Mouse (Mus musculus): ENCODE data around the gene Myo15b. TPM values are rescaled to one million over a fixed set of nuclear protein-coding genes. Genes with fewer than 3 reads are reported as not detected.

The Myo15b gene
- 0.06 and 0.23 TPM in 2 replicates for polyA plus RNA-seq (2012; ENCODE audit: low replicate concordance)

DNA sequence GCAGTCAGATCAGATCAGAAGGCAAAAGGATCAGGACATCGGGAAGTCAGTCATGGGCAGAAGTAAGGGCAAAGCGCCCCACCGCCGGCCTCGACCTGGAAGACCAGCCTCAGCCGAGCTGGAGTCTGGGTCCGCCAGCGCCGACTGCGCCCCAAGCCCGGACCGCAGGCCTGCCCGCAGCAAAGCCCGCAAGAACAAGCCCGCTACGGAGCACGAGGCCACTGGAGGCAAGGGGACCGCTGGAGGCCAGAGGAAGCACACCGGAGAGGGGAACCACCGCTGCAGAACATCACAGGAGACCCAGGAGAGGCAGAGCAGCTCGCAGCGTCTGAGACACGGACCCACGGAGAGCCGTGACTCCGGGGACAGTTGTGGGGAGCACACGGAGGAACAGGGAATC lies at the start of gene Myo15b:
TSS of gene Myo15b (plus strand) at position 53 of the 400 bp plus-strand sequence.

DNA sequence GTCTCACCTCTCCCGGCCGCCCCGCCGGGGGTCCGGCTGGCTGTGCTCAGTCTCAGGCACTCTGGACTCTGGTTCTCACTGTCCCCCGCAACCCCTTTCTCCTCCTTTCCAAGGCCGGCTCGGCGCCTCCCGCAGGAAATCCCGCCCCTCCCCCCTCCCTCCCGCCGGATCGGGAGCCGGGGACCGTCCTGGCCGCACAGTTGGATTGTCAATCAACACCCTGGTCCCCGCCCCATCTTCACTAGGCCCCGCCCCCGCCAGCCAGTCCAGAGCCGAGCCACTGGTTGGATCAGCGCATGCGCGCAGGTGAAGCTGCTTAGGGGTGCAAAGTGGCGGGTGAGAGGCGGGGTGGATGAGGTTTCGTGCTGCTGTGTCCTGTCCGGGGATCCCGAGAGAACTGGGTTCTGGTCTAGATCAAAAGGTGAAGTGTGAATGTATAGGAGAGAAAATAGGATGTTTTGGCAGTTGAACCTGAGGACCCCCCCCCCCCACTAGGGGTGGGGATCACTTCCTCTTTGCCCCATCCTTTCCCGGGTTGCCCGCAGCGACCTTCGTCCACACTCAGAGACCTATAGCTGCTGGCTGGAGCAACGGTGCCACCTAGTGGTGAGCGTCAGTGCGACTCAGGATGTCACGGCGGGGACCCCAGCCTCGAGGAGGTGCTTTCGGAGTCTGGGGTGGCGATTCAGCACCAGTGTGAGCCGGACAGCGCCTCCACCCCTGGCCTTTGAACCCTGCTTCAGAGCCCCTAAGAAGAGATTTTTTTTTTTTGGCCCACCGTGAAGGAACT lies 44.5 kb upstream of the Myo15b start, which contains the start of gene Caskin2:
TSS of gene Caskin2 (minus strand) at position 133 of the 790 bp plus-strand sequence.

GRCm38 (mm10) chr11:115814605-115815450 lies 43.4 kb upstream of the Myo15b start, which contains the start of gene Tsen54:
TSS of gene Tsen54 (plus strand) at chr11:115814724.

GRCm38 (mm10) chr11:115823774-115824740 lies 34.1 kb upstream of the Myo15b start, which contains the start of gene Llgl2:
TSS of gene Llgl2 (plus strand) at chr11:115824049.

DNA sequence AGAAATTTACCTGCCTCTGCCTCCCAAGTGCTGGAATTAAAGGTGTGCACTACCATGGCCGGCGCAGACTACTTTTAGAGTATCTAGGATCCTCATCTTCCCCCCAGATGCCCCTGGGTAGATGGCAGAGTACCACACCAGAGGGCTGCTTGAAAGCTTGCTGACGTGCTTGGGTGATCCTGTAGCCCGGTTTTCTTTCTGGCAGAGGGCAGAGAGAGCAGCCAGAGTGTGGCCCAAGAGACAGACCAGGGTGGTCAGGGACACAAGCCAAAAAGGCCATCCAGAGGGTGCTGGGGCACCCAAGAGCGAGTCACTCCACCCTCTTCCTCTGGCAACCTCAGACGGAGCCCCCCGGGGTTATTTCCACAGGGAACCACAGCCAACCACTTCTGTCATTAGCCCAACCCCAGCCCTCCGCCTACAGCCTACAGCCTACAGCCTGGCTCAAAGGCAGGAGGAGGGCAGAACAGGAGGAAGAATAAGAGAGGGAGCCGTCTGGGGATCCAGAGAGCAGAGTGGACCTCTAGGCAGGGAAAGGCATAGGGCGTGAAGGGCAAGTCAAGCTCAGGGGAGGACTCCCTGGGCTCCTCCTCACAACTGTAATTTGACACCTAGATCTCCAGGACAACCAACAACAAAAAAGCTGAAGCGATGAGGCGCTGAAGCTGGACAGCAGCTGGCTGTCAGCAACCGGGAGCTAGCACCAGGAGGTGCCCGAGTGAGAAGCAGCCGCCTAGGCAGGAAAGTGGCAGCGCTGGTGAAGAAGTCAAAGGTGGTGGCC lies 41.5 kb downstream of the Myo15b start, which contains the start of gene Smim5:
TSS of gene Smim5 (plus strand) at position 481 of the 781 bp plus-strand sequence.

GRCm38 (mm10) chr11:115911632-115912376 lies 53.6 kb downstream of the Myo15b start, which contains the start of gene Smim6:
TSS of gene Smim6 (plus strand) at chr11:115912017.

DNA sequence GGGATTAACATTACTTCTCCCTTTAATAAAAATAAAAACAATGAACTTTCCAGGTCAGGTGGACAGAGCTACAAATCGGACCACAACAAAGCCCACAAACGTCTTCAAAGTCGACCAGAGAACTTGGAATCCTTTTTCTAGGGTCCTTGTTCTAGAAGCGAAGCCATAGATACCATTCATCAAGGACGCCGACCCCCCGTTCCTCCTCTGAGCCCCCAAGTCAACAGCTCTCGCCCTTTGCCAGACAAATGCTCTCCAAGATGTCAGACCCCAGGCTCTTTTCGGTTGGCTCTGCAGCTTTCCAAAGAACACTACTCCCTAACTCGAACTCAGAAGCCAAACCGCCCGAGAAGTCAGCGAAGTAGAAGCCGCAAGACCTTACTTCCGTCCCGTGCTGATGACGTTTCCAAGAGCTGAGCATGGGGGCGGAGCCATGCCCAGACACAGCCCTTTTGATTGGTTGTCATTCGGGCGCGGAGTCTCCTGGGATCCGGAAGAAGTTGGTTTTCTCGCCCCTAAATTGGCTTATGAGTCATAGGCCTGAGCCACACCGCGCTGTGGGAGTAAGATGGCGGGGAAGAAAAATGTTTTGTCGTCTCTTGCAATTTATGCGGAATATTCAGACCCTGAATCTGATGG lies 75.0 kb downstream of the Myo15b start, which contains the start of the genes Sap30bp and Recql5:
TSS of gene Sap30bp (plus strand) at position 175 of the 639 bp plus-strand sequence.
TSS of gene Recql5 (minus strand) at position 370 of the 639 bp plus-strand sequence.

Other genes starting within 250 kb of the Myo15b start
- 39.5 and 63.0 TPM in 2 replicates for gene Mif4gd, start 245.4 kb upstream of the Myo15b start, polyA plus RNA-seq (2012; ENCODE audit: low replicate concordance)
- 44.8 and 51.3 TPM in 2 replicates for gene Slc25a19, start 230.1 kb upstream of the Myo15b start, polyA plus RNA-seq (2012; ENCODE audit: low replicate concordance)
- 40.1 and 59.3 TPM in 2 replicates for gene Grb2, start 149.8 kb upstream of the Myo15b start, polyA plus RNA-seq (2012; ENCODE audit: low replicate concordance)
- gene Tmem94, start 93.0 kb upstream of the Myo15b start, polyA plus RNA-seq (2012; ENCODE audit: low replicate concordance) = 45.5 and 78.4 TPM in 2 replicates
- 48.6 and 56.2 TPM in 2 replicates for gene Caskin2, start 44.8 kb upstream of the Myo15b start, polyA plus RNA-seq (2012; ENCODE audit: low replicate concordance)
- 49.9 and 89.1 TPM in 2 replicates for gene Tsen54, start 43.7 kb upstream of the Myo15b start, polyA plus RNA-seq (2012; ENCODE audit: low replicate concordance)
- 15.1 and 17.7 TPM in 2 replicates for gene Llgl2, start 34.4 kb upstream of the Myo15b start, polyA plus RNA-seq (2012; ENCODE audit: low replicate concordance)
- 7.9 and 16.4 TPM in 2 replicates for gene Smim5, start 41.6 kb downstream of the Myo15b start, polyA plus RNA-seq (2012; ENCODE audit: low replicate concordance)
- gene Smim6, start 53.6 kb downstream of the Myo15b start, polyA plus RNA-seq (2012; ENCODE audit: low replicate concordance) = 0.56 and 1.1 TPM in 2 replicates
- 9.0 and 29.2 TPM in 2 replicates for gene Sap30bp, start 74.9 kb downstream of the Myo15b start, polyA plus RNA-seq (2012; ENCODE audit: low replicate concordance)
- gene Recql5, start 75.1 kb downstream of the Myo15b start, polyA plus RNA-seq (2012; ENCODE audit: low replicate concordance) = 6.9 and 21.1 TPM in 2 replicates
- 0.16 and 0.41 TPM in 2 replicates for gene Itgb4, start 116.3 kb downstream of the Myo15b start, polyA plus RNA-seq (2012; ENCODE audit: low replicate concordance)
- 23.8 and 28.8 TPM in 2 replicates for gene Galk1, start 154.3 kb downstream of the Myo15b start, polyA plus RNA-seq (2012; ENCODE audit: low replicate concordance)
- gene H3f3b, start 169.6 kb downstream of the Myo15b start, polyA plus RNA-seq (2012; ENCODE audit: low replicate concordance) = 400 and 612 TPM in 2 replicates
- 59.7 and 71.3 TPM in 2 replicates for gene Unk, start 171.9 kb downstream of the Myo15b start, polyA plus RNA-seq (2012; ENCODE audit: low replicate concordance)
- gene Unc13d, start 219.6 kb downstream of the Myo15b start, polyA plus RNA-seq (2012; ENCODE audit: low replicate concordance) = 404 and 502 TPM in 2 replicates
- 429 and 514 TPM in 2 replicates for gene Wbp2, start 228.6 kb downstream of the Myo15b start, polyA plus RNA-seq (2012; ENCODE audit: low replicate concordance)

Measured in leukemia stem cell, adult 10-12 weeks (primary cell).